ENCODE assay signal across 16 mouse cellular contexts in genomic region chr19:55422311-55423064, GRCm38 (mm10).
DNase-seq lines count a peak whose midpoint lies in the region; ATAC-seq and TF ChIP-seq lines count a peak whose summit lies in the region.
"Had no signal": no experiment of that assay in that cellular context is flagged by ENCODE, and none has a peak within 500 bp of the region (broad histone marks: within the 10 kb centered on the region; RNA-seq: fewer than 3 reads in every experiment).

No protein-coding gene starts in this region.

- H3K36me3 ChIP-seq in forebrain, postnatal 0 days (ENCODE audit: insufficient read depth): no peaks in the 10 kb centered on the region
- H3K36me3 ChIP-seq: embryonic facial prominence, embryonic 13.5 days; heart, embryonic 10.5 days; liver, embryonic 12.5 days had no signal

- peak overlapping the region; percentile 34; the same call in 1 of the 2 replicates for H3K27ac ChIP-seq in left cerebral cortex, adult 2 months
- H3K27ac ChIP-seq in forebrain, postnatal 0 days (ENCODE audit: low read depth, low read length): no peak overlapping the region
- H3K27ac ChIP-seq: embryonic facial prominence, embryonic 13.5 days; heart, embryonic 10.5 days; liver, embryonic 12.5 days had no signal

- no peak for TF ChIP-seq CTCF in left cerebral cortex, adult 2 months (IDR thresholded peaks at IDR 0.05)
- no peak for TF ChIP-seq CTCF in forebrain, postnatal 0 days (IDR thresholded peaks at IDR 0.05; ENCODE audit: low read depth)

- H3K4me1 ChIP-seq in forebrain, postnatal 0 days (ENCODE audit: insufficient read depth): peaks cover 10% of the 10 kb centered on the region

- intact Hi-C loops in left cerebral cortex, adult 2 months (cut with DNase I): loop anchor here (1.0 to 5.0 kb wide), 5 partner anchors 60 to 320 kb away; partner anchors contain the start of gene Tcf7l2
- intact Hi-C loops in left cerebral cortex, postnatal 25 days (cut with DNase I): loop anchor here (1.0 kb wide), 2 partner anchors 60 to 101 kb away; no protein-coding TSS in a partner anchor

- 27% methylated on average over 18 of the region's 18 CpGs for WGBS in forebrain, postnatal 0 days

- ATAC-seq in forebrain, postnatal 0 days: 0 out of 2 replicates have a peak, but pooled peaks have one; percentile 14
- ATAC-seq: liver, embryonic 12.5 days; lung, postnatal 0 days had no signal

- H3K4me2 ChIP-seq in forebrain, postnatal 0 days (ENCODE audit: low read depth): no peak overlapping the region
- H3K4me2 ChIP-seq: embryonic facial prominence, embryonic 13.5 days; liver, embryonic 12.5 days had no signal

- H3K27me3 ChIP-seq in forebrain, postnatal 0 days (ENCODE audit: insufficient read depth, low read length): no peaks in the 10 kb centered on the region
- H3K27me3 ChIP-seq: embryonic facial prominence, embryonic 13.5 days; liver, embryonic 12.5 days had no signal

- H3K9ac ChIP-seq in forebrain, postnatal 0 days: no peak overlapping the region
- H3K9ac ChIP-seq: embryonic facial prominence, embryonic 13.5 days; liver, embryonic 12.5 days had no signal

- no peak for DNase-seq in left cerebral cortex, adult 2 months (ENCODE audit: extremely low spot score in 1 of 2, low spot score in 2 of 2)
- DNase-seq in left cerebral cortex, postnatal 25 days (ENCODE audit: low spot score in 2 of 2): no peak
- no peak for DNase-seq in forebrain, postnatal 0 days
- peak; percentile 36 for DNase-seq in mesoderm, embryonic 11.5 days (ENCODE audit: low read depth, low spot score)
- DNase-seq in retina, postnatal 1 day: peak; percentile 66
- DNase-seq in right cerebral cortex, postnatal 10 days (ENCODE audit: low spot score in 2 of 2): no peak
- DNase-seq in thymus, postnatal 0 days (ENCODE audit: low spot score): no peak
- no peak for DNase-seq in thymus, postnatal 25 days
- DNase-seq: adrenal gland, postnatal 36 days; cerebellum, adult 11 months; heart, postnatal 36 days; kidney, adult 8-10 months had no signal

- H3K4me3 ChIP-seq in left cerebral cortex, adult 2 months: no peak overlapping the region
- H3K4me3 ChIP-seq in forebrain, postnatal 0 days (ENCODE audit: low read depth, low read length): no peak overlapping the region
- H3K4me3 ChIP-seq: embryonic facial prominence, embryonic 13.5 days; heart, embryonic 10.5 days; liver, embryonic 12.5 days had no signal

- H3K9me3 ChIP-seq in forebrain, postnatal 0 days (ENCODE audit: low read length): no peaks in the 10 kb centered on the region
- H3K9me3 ChIP-seq: embryonic facial prominence, embryonic 13.5 days; heart, embryonic 10.5 days; liver, embryonic 12.5 days had no signal

Comparison
In these comparisons a context has a peak if more than half of its experiments do, and no peak if none do; other contexts are left out.
1. DNase-seq: peak in mesoderm, embryonic 11.5 days (single experiment) and retina, postnatal 1 day (single experiment); none in left cerebral cortex, adult 2 months (0 of 2), left cerebral cortex, postnatal 25 days (0 of 2), forebrain, postnatal 0 days (single experiment), right cerebral cortex, postnatal 10 days (0 of 2), thymus, postnatal 0 days (single experiment) and thymus, postnatal 25 days (single experiment).